Mouse (Mus musculus) urinary bladder, postnatal 10 days (tissue): ENCODE results near the gene Reg2.
"Not testable (repeated sequence)": the region's sequence is repeated elsewhere in the genome, so short reads cannot be mapped to it uniquely, and the experiment has no call there.

Experiments used
- DNase-seq: peaks from one replicate; pipeline ENCODE4 v3.0.0; 2022; ENCODE audit warnings: low spot score

Gene Reg2

GRCm38 (mm10) chr6:78395323-78395722 is at the start of gene Reg2:
Reg2 (plus strand) TSS chr6:78395623.
- DNase-seq = not testable (repeated sequence)

- no peak for DNase-seq
Measured at GRCm38 (mm10) chr6:78361971-78362563, 33.4 kb upstream of the Reg2 start.

- no peak for DNase-seq
Measured at GRCm38 (mm10) chr6:78370357-78370756, 25.1 kb upstream of the Reg2 start, which contains the start of gene Reg3b. Reg3b (plus strand) TSS chr6:78370657.

GRCm38 (mm10) chr6:78378765-78379164 is 16.7 kb upstream of the Reg2 start, which contains the start of gene Reg3d:
Reg3d (minus strand) TSS chr6:78378865.
- no peak for DNase-seq

- no peak for DNase-seq
Measured at GRCm38 (mm10) chr6:78380409-78380808, 15.0 kb upstream of the Reg2 start, which contains the start of gene Reg3a. Reg3a (plus strand) TSS chr6:78380709.

GRCm38 (mm10) chr6:78385609-78386008 is 9.8 kb upstream of the Reg2 start:
- no peak for DNase-seq

- not testable (repeated sequence) for DNase-seq
Measured at GRCm38 (mm10) chr6:78422411-78422810, 27.0 kb downstream of the Reg2 start, which contains the start of gene Reg1. Reg1 (plus strand) TSS chr6:78422711.

- no peak for DNase-seq
Measured at GRCm38 (mm10) chr6:78425497-78425896, 30.1 kb downstream of the Reg2 start.

GRCm38 (mm10) chr6:78447202-78447601 is 51.8 kb downstream of the Reg2 start:
- DNase-seq = no peak

- DNase-seq = no peak
Measured at GRCm38 (mm10) chr6:78448409-78448808, 53.0 kb downstream of the Reg2 start.

- DNase-seq = no peak
Measured at GRCm38 (mm10) chr6:78452804-78453203, 57.4 kb downstream of the Reg2 start.
